Mouse (Mus musculus) lung, adult 2 months (tissue): Measurements from ENCODE around the gene Entpd6.

Experiments used
- CTCF ChIP-seq: fragments of 200-500 bp; IDR thresholded peaks from 2 replicates; pipeline ENCODE4 v1.5.1; 2011; ENCODE audit warnings: mild to moderate bottlenecking, low read length, control low read depth; ENCODE audit not compliant: insufficient read depth
- POLR2A ChIP-seq: fragments of 200-500 bp; IDR thresholded peaks from 2 replicates; pipeline ENCODE4 v1.6.1; 2011; ENCODE audit warnings: low read depth, mild to moderate bottlenecking, control low read depth, low read length, borderline replicate concordance; ENCODE audit errors: extremely low read depth

DNA sequence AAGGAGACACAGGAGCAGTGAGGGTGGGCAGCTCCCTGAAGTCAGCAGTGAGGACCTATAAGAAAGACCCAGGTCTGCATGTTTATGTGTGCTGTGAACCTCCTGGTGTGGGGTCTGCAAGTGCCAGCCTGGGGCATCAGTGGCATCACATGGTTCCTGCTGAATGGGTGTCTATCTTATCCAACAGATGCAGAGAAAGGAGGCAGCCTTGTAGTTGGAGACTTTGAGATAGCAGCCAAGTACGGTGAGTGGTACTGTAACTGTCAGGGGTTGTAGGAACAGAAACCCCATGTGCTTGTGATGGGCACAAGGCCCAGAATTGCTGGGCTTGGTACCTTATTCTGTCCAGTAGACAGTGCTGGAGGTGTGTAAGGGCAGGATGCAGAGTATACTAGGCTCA, 19.8 kb downstream of the Entpd6 start:
- TF ChIP-seq CTCF: no peak
- TF ChIP-seq POLR2A: no peak
